Mouse (Mus musculus) kidney, embryonic 14.5 days (tissue): ENCODE data around the gene Ikzf2. TPM values are rescaled to one million over a fixed set of nuclear protein-coding genes. Genes with fewer than 3 reads are reported as not detected.

Source experiments
- ATAC-seq: fragments of 200-750 bp; cut with Nextera tagmentation; 2 replicates; pipeline ENCODE4 v1.8.0; 2017; ENCODE audit warnings: moderate number of reproducible peaks, mild to moderate bottlenecking, moderate TSS enrichment, moderate library complexity; ENCODE audit not compliant: low FRiP score, low TSS enrichment
- H3K27ac ChIP-seq: fragments of 300-500 bp; sonication (generic); 2 replicates; pipeline ENCODE4 v1.5.1; 2014; ENCODE audit warnings: low read depth, mild to moderate bottlenecking, low read length, moderate library complexity, mixed read lengths
- H3K27me3 ChIP-seq: fragments of 300-500 bp; sonication (generic); 2 replicates; pipeline ENCODE4 v1.6.1; 2014; ENCODE audit warnings: mild to moderate bottlenecking, low read length; ENCODE audit not compliant: control insufficient read depth, insufficient read depth
- H3K36me3 ChIP-seq: fragments of 300-500 bp; sonication (generic); 2 replicates; pipeline ENCODE4 v1.6.1; 2014; ENCODE audit warnings: low read length, mixed read lengths; ENCODE audit not compliant: control insufficient read depth, insufficient read depth
- H3K4me1 ChIP-seq: fragments of 300-500 bp; sonication (generic); 2 replicates; pipeline ENCODE4 v1.6.1; 2014; ENCODE audit warnings: low read length, mixed read lengths; ENCODE audit not compliant: control insufficient read depth, insufficient read depth
- H3K4me2 ChIP-seq: fragments of 300-500 bp; sonication (generic); replicated peaks from 2 replicates; pipeline ENCODE4 v1.6.1; 2014; ENCODE audit warnings: low read depth, mild to moderate bottlenecking, low read length
- H3K4me3 ChIP-seq: fragments of 300-500 bp; sonication (generic); 2 replicates; pipeline ENCODE4 v1.5.1; 2014; ENCODE audit warnings: mild to moderate bottlenecking, low read length
- H3K9ac ChIP-seq: fragments of 300-500 bp; sonication (generic); 2 replicates; pipeline ENCODE4 v1.6.1; 2014; ENCODE audit warnings: low read depth, mild to moderate bottlenecking, low read length, moderate library complexity
- H3K9me3 ChIP-seq: fragments of 300-500 bp; sonication (generic); 2 replicates; pipeline ENCODE4 v1.6.1; 2016; ENCODE audit warnings: low read length; ENCODE audit not compliant: control insufficient read depth
- WGBS: fragments of 180-500 bp; shearing (Covaris S2); extraction: QIAGEN DNeasy Blood & Tissue Kit; methylation state at CpG from one replicate; pipeline ENCODE4 v1.1.7; 2014; 5-methylcytosine and 5-hydroxymethylcytosine counted together
- polyA plus RNA-seq: library from polyadenylated mRNA; unstranded; fragments of >200 nt; fragmentation: Nextera tagmentation; extraction: Ambion mirVana; gene quantifications from 2 replicates; pipeline ENCODE4 v1.2.1, GENCODE M21; 2014

Gene Ikzf2
- polyA plus RNA-seq, 1 experiment from 2014 or later: 4.8 TPM

DNA sequence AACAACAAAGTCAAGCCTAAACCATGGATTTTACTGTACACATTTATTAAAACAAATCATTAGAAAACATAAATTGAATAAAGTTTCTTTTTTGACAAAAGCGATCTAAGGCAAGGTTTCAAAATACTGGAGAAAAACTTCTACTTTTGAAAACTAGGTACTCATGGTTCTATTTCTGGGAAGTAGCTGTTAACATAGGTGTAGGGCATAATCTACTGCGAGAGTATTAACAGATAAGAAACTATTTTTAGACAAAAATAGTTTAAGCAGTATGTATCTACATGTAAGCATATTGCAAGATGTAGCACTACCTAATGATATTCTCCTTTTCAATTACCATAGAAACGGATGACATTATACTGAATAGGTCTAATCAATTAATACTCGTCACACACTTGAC is 137.1 kb downstream of the Ikzf2 start:
- no peaks in the 10 kb centered on the region for H3K36me3 ChIP-seq
- H3K27me3 ChIP-seq: no peaks in the 10 kb centered on the region
- no peak overlapping the region for H3K4me2 ChIP-seq
- 94% methylated on average over 4 of the region's 4 CpGs for WGBS
- no peak for ATAC-seq
- no peak overlapping the region for H3K27ac ChIP-seq
- no peak overlapping the region for H3K9ac ChIP-seq
- no peaks in the 10 kb centered on the region for H3K9me3 ChIP-seq
- H3K4me3 ChIP-seq: no peak overlapping the region
- H3K4me1 ChIP-seq: no peaks in the 10 kb centered on the region

DNA sequence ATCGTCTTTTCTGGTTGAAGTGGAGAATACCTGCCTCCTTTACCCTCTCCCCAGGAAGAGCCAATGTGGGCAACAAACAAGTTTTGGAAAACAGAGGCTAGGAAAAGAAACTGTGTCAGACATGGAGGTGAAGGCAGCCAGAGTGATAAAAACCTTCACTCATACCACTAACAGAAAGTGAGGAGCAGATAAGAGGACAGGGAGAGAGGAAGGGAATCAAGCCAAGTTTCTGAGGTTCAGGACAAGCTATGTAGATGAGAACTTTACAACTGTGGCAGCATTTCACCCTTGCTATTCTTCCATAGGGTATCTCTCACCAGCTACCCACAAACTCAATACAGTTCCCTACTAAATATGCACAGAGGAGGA is 141.2 kb downstream of the Ikzf2 start:
- no peak for ATAC-seq
- Histone ChIP-seq H3K4me2 (no peak overlapping the region), H3K9ac (no peak overlapping the region), H3K9me3 (no peaks in the 10 kb centered on the region), H3K27me3 (no peaks in the 10 kb centered on the region), H3K4me1 (no peaks in the 10 kb centered on the region), H3K27ac (no peak overlapping the region), H3K4me3 (no peak overlapping the region), H3K36me3 (no peaks in the 10 kb centered on the region)
- WGBS: 92% methylated on average over 1 of the region's 1 CpGs

DNA sequence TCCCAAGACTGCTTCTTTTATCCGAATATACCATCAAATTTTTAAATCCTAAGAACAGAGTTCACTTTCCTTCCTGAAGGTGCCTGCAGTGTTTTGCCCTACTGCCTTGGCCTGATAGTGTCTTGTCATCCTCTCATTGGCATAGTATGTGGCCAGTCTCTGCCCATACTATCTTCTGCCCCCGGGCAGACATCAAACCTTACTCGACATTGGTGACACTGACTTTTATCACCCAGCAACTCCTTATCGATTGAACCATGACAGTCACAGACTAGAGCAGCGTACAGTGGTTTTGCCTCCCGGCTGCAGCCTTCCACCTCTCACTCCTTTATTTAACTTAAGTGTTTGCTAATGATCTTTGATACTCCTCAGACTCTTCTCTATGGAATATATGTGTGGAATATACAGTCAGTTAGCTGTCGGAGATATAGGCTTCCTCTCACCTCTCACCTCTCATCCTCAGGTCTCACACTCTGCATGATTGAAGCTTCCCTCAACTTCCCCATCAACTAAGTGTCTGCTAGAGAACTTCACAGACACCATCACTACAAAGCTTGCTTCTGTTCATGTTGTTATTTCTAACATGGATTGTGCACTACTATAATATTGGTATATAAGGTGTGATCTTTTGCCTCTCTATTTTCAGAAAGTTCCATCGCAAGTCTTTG is 141.7 kb downstream of the Ikzf2 start:
- 81% methylated on average over 8 of the region's 8 CpGs for WGBS
- Histone ChIP-seq H3K27me3 (no peaks in the 10 kb centered on the region), H3K9me3 (no peaks in the 10 kb centered on the region), H3K9ac (no peak overlapping the region), H3K4me1 (no peaks in the 10 kb centered on the region), H3K4me2 (no peak overlapping the region), H3K27ac (no peak overlapping the region), H3K4me3 (no peak overlapping the region), H3K36me3 (no peaks in the 10 kb centered on the region)
- ATAC-seq: no peak

DNA sequence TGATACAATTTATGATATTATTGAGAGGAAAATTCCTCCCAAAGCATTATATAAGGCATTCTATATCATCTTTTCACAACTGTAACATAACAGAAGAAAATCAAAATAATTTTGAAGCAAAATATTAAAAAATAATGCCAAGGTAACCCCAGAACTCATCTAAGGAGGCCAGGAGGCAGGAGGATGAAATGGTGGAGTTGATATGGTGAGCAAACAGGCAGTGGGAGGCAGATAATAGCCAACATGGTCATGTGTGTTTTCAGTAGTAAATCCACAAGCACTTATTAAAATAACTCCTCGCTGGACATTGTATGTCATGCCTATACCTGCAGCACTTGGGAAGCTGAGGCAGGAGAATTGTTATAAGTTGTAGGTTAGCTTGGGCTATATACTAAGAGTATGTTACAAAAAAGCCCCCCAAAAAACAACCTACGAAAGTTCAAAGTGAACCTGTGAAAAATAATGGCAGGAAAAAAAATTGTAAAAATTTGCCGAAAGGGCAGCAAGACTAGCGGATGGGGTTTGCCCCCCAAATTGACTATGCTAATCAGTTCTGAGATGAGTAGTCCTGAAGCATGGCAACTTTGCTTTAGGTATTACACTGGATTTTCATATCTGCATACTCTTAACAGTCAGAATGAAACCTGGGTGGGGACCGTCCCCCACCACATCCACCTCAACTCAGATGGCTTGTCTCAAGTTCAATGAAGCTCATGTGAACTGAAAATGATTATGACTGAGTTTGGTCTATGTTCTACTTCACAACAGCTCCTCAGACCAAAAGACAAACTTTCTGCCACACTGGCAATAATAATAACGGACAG is 143.1 kb downstream of the Ikzf2 start:
- ATAC-seq: no peak
- Histone ChIP-seq H3K4me2 (no peak overlapping the region), H3K27ac (no peak overlapping the region), H3K9ac (no peak overlapping the region), H3K9me3 (no peaks in the 10 kb centered on the region), H3K36me3 (no peaks in the 10 kb centered on the region), H3K4me1 (no peaks in the 10 kb centered on the region), H3K4me3 (no peak overlapping the region), H3K27me3 (no peaks in the 10 kb centered on the region)
- WGBS: 97% methylated on average over 6 of the region's 6 CpGs

- no peak for ATAC-seq
- no peak overlapping the region for H3K9ac ChIP-seq
- no peak overlapping the region for H3K4me2 ChIP-seq
- no peaks in the 10 kb centered on the region for H3K27me3 ChIP-seq
- H3K9me3 ChIP-seq: no peaks in the 10 kb centered on the region
- no peak overlapping the region for H3K27ac ChIP-seq
- no peaks in the 10 kb centered on the region for H3K36me3 ChIP-seq
- H3K4me3 ChIP-seq: no peak overlapping the region
- no peaks in the 10 kb centered on the region for H3K4me1 ChIP-seq
- 67% methylated on average over 3 of the region's 3 CpGs for WGBS
Measured at GRCm38 (mm10) chr1:69542546-69542945, 144.5 kb downstream of the Ikzf2 start.

GRCm38 (mm10) chr1:69538663-69539062 is 148.4 kb downstream of the Ikzf2 start:
- no peaks in the 10 kb centered on the region for H3K4me1 ChIP-seq
- no peaks in the 10 kb centered on the region for H3K9me3 ChIP-seq
- H3K27ac ChIP-seq: no peak overlapping the region
- no peak overlapping the region for H3K4me3 ChIP-seq
- no peak overlapping the region for H3K4me2 ChIP-seq
- no peaks in the 10 kb centered on the region for H3K36me3 ChIP-seq
- 88% methylated on average over 7 of the region's 7 CpGs for WGBS
- no peak overlapping the region for H3K9ac ChIP-seq
- no peak for ATAC-seq
- no peaks in the 10 kb centered on the region for H3K27me3 ChIP-seq

- Histone ChIP-seq H3K4me3 (no peak overlapping the region), H3K4me2 (no peak overlapping the region), H3K9me3 (no peaks in the 10 kb centered on the region), H3K27ac (no peak overlapping the region), H3K4me1 (no peaks in the 10 kb centered on the region), H3K36me3 (no peaks in the 10 kb centered on the region), H3K9ac (no peak overlapping the region), H3K27me3 (no peaks in the 10 kb centered on the region)
- no peak for ATAC-seq
- WGBS: 73% methylated on average over 3 of the region's 3 CpGs
Measured at GRCm38 (mm10) chr1:69537619-69538018, 149.4 kb downstream of the Ikzf2 start.

- WGBS: 78% methylated on average over 4 of the region's 4 CpGs
- Histone ChIP-seq H3K9me3 (no peaks in the 10 kb centered on the region), H3K4me1 (no peaks in the 10 kb centered on the region), H3K4me2 (no peak overlapping the region), H3K27me3 (no peaks in the 10 kb centered on the region), H3K9ac (no peak overlapping the region), H3K27ac (no peak overlapping the region), H3K36me3 (no peaks in the 10 kb centered on the region), H3K4me3 (no peak overlapping the region)
- no peak for ATAC-seq
Measured at GRCm38 (mm10) chr1:69535507-69535906, 151.5 kb downstream of the Ikzf2 start.

DNA sequence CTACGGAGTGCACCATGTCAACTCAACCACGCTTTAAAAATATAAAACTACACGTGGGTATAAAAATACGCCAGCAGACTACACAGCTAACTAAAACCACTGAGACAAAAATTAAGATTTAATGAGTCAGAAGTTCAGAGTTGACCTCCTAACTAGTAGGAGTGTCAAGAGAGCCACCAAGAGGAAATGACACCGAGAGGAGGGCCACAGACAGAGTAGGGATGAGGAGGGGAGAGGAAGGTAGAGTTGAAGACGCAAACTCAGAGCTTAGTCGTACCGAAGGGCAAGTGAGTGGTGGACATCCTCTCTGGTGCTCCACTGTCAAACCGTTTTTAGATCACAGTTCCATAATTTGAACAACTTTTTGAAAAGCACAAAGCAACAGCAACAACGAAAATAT is 154.0 kb downstream of the Ikzf2 start:
- H3K4me2 ChIP-seq: no peak overlapping the region
- no peak overlapping the region for H3K4me3 ChIP-seq
- no peaks in the 10 kb centered on the region for H3K4me1 ChIP-seq
- H3K27ac ChIP-seq: no peak overlapping the region
- ATAC-seq: no peak
- no peaks in the 10 kb centered on the region for H3K36me3 ChIP-seq
- no peaks in the 10 kb centered on the region for H3K9me3 ChIP-seq
- WGBS: 84% methylated on average over 10 of the region's 10 CpGs
- H3K9ac ChIP-seq: no peak overlapping the region
- H3K27me3 ChIP-seq: no peaks in the 10 kb centered on the region
